In the genomic region with DNA sequence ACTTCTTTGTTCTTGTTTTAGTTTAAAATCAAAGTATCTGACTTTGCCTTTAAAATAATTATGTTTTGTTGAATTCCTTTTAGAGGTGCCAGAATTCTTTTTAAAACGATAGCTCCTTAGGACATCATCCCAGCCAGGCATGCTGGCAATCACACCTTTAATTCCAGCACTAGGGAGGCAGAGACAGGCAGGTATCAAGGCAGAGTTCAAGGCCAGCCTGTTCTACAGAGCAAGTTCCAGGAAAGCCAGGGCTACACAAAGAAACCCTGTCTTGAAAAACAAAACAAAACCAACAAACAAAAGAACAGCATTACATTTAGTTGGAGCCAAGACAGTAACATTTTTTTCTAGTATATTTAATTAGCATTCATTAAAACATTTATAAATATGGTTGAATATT, we compare ENCODE assay signal across 25 mouse cellular contexts. TPM values are rescaled to one million over a fixed set of nuclear protein-coding genes. Genes with fewer than 3 reads are reported as not detected.
"Had no signal": no experiment of that assay in that cellular context is flagged by ENCODE, and none has a peak within 500 bp of the region (broad histone marks: within the 10 kb centered on the region; RNA-seq: fewer than 3 reads in every experiment).

No protein-coding gene starts in this region.

- H3K4me3 ChIP-seq: lung, embryonic 15.5 days; megakaryocyte, embryonic 14.5 days; myocyte; neural tube, embryonic 13.5 days; neural tube, embryonic 15.5 days; stomach, embryonic 15.5 days had no signal

- H3K27ac ChIP-seq: lung, embryonic 15.5 days; macrophage; neural tube, embryonic 13.5 days; neural tube, embryonic 15.5 days; stomach, embryonic 15.5 days; stomach, postnatal 0 days had no signal

- H3K9ac ChIP-seq: lung, embryonic 15.5 days; neural tube, embryonic 13.5 days; neural tube, embryonic 15.5 days; stomach, embryonic 15.5 days had no signal

- DNase-seq: lung, adult 2 months; lung, postnatal 14 days; lung, postnatal 36 days; midbrain, embryonic 14.5 days; retina, postnatal 1 day; right cerebral cortex, adult 18-20 months; thymus, adult 2 months; thymus, postnatal 25 days; thymus, postnatal 4 days had no signal

- H3K36me3 ChIP-seq: lung, embryonic 15.5 days; neural tube, embryonic 13.5 days; neural tube, embryonic 15.5 days; stomach, embryonic 15.5 days had no signal

- H3K27me3 ChIP-seq: lung, embryonic 15.5 days; megakaryocyte, embryonic 14.5 days; neural tube, embryonic 13.5 days; neural tube, embryonic 15.5 days; stomach, embryonic 15.5 days had no signal

- H3K4me1 ChIP-seq: lung, embryonic 15.5 days; megakaryocyte, embryonic 14.5 days; neural tube, embryonic 13.5 days; neural tube, embryonic 15.5 days; stomach, embryonic 15.5 days had no signal

- ATAC-seq: lung, postnatal 0 days; midbrain, embryonic 16.5 days had no signal

- H3K9me3 ChIP-seq: lung, embryonic 15.5 days; megakaryocyte, embryonic 14.5 days; neural tube, embryonic 13.5 days; neural tube, embryonic 15.5 days; stomach, embryonic 15.5 days had no signal

- H3K4me2 ChIP-seq: lung, embryonic 15.5 days; midbrain, embryonic 11.5 days; neural tube, embryonic 13.5 days; neural tube, embryonic 15.5 days; stomach, embryonic 15.5 days had no signal

RNA-seq across cellular contexts. Expression of a gene that starts 20.6 kb away (rescaled TPM):
- total RNA-seq: megakaryocyte progenitor cell, adult 5-6 weeks had no signal
- polyA plus RNA-seq: liver, embryonic 16.5 days; lung, adult 2 months; lung, embryonic 15.5 days; lung, postnatal 0 days; macrophage; midbrain, embryonic 14.5 days; myocyte; neural tube, embryonic 11.5 days; neural tube, embryonic 13.5 days; spleen, adult 2 months; stomach, embryonic 15.5 days; stomach, postnatal 0 days; thymus, adult 2 months; urinary bladder, adult 2 months had no signal
